Mouse (Mus musculus) embryonic facial prominence, embryonic 14.5 days (tissue): ENCODE measurements around the gene Ifna15. TPM values are rescaled to one million over a fixed set of nuclear protein-coding genes. Genes with fewer than 3 reads are reported as not detected.

Experiments
- ATAC-seq: fragments of 200-750 bp; cut with Nextera tagmentation; 2 replicates; pipeline ENCODE4 v1.8.0; 2017; ENCODE audit warnings: low read depth, moderate number of reproducible peaks, moderate TSS enrichment
- DNase-seq: peaks from one replicate; pipeline ENCODE4 v3.0.0-alpha.2; 2015; ENCODE audit warnings: low spot score
- H3K27ac ChIP-seq: fragments of 300-500 bp; sonication (generic); replicated peaks from 2 replicates; pipeline ENCODE4 v1.5.1; 2014; ENCODE audit warnings: low read depth, mild to moderate bottlenecking, low read length, moderate library complexity
- H3K27me3 ChIP-seq: fragments of 300-500 bp; sonication (generic); replicated peaks from 2 replicates; pipeline ENCODE4 v1.6.1; 2014; ENCODE audit warnings: low read length; ENCODE audit not compliant: control insufficient read depth, insufficient read depth
- H3K36me3 ChIP-seq: fragments of 300-500 bp; sonication (generic); 2 replicates; pipeline ENCODE4 v1.6.1; 2014; ENCODE audit warnings: low read length, mixed read lengths; ENCODE audit not compliant: control insufficient read depth, insufficient read depth
- H3K4me1 ChIP-seq: fragments of 300-500 bp; sonication (generic); 2 replicates; pipeline ENCODE4 v1.6.1; 2014; ENCODE audit warnings: antibody characterized with exemption, low read length; ENCODE audit not compliant: control insufficient read depth, insufficient read depth
- H3K4me2 ChIP-seq: fragments of 300-500 bp; sonication (generic); 2 replicates; pipeline ENCODE4 v1.6.1; 2014; ENCODE audit warnings: low read depth, mild to moderate bottlenecking, low read length, moderate library complexity, mixed read lengths
- H3K4me3 ChIP-seq: fragments of 300-500 bp; sonication (generic); 2 replicates; pipeline ENCODE4 v1.5.1; 2014; ENCODE audit warnings: low read depth, mild to moderate bottlenecking, low read length
- H3K9ac ChIP-seq: fragments of 300-500 bp; sonication (generic); 2 replicates; pipeline ENCODE4 v1.6.1; 2014; ENCODE audit warnings: low read depth, mild to moderate bottlenecking, low read length, moderate library complexity, mixed read lengths
- H3K9me3 ChIP-seq: fragments of 300-500 bp; sonication (generic); 2 replicates; pipeline ENCODE4 v1.6.1; 2016; ENCODE audit warnings: low read length; ENCODE audit not compliant: control insufficient read depth
- WGBS: fragments of 180-500 bp; shearing (Covaris S2); extraction: QIAGEN DNeasy Blood & Tissue Kit; methylation state at CpG from one replicate; pipeline ENCODE4 v1.1.7; 2014; 5-methylcytosine and 5-hydroxymethylcytosine counted together
- polyA plus RNA-seq: library from polyadenylated mRNA; unstranded; fragments of >200 nt; fragmentation: Nextera tagmentation; extraction: Ambion mirVana; gene quantifications from 2 replicates; pipeline ENCODE4 v1.2.1, GENCODE M21; 2014

The Ifna15 gene
- polyA plus RNA-seq, 1 experiment from 2014 or later = not detected

- no peak for ATAC-seq
Observed at GRCm38 (mm10) chr4:88537328-88537727, 20.7 kb downstream of the Ifna15 start.

GRCm38 (mm10) chr4:88536640-88537039 lies 21.4 kb downstream of the Ifna15 start:
- Histone ChIP-seq H3K27ac (no peak overlapping the region), H3K4me2 (no peak overlapping the region), H3K4me1 (no peaks in the 10 kb centered on the region), H3K36me3 (no peaks in the 10 kb centered on the region), H3K9me3 (no peaks in the 10 kb centered on the region), H3K27me3 (no peaks in the 10 kb centered on the region), H3K9ac (no peak overlapping the region), H3K4me3 (no peak overlapping the region)
- peak; percentile 46 for DNase-seq
- 0 out of 2 replicates have a peak, but pooled peaks have one; percentile 50 for ATAC-seq
- 62% methylated on average over 7 of the region's 7 CpGs for WGBS

More at GRCm38 (mm10) chr4:88537328-88537727, 20.7 kb downstream of the Ifna15 start:
- Histone ChIP-seq H3K9ac (no peak overlapping the region), H3K4me1 (no peaks in the 10 kb centered on the region), H3K36me3 (no peaks in the 10 kb centered on the region), H3K9me3 (no peaks in the 10 kb centered on the region), H3K4me3 (no peak overlapping the region), H3K4me2 (no peak overlapping the region), H3K27ac (no peak overlapping the region), H3K27me3 (no peaks in the 10 kb centered on the region)
- peak; percentile 50 for DNase-seq
- 79% methylated on average over 12 of the region's 12 CpGs for WGBS

- Histone ChIP-seq H3K27me3 (no peaks in the 10 kb centered on the region), H3K9me3 (no peaks in the 10 kb centered on the region), H3K4me3 (no peak overlapping the region), H3K4me2 (no peak overlapping the region), H3K27ac (no peak overlapping the region), H3K4me1 (no peaks in the 10 kb centered on the region), H3K36me3 (no peaks in the 10 kb centered on the region), H3K9ac (no peak overlapping the region)
- no peak for ATAC-seq
- WGBS = 69% methylated on average over 1 of the region's 1 CpGs
- DNase-seq = no peak
Observed at GRCm38 (mm10) chr4:88535742-88536141, 22.3 kb downstream of the Ifna15 start.

- H3K9ac ChIP-seq = no peak overlapping the region
- no peak overlapping the region for H3K27ac ChIP-seq
- DNase-seq = no peak
- no peak for ATAC-seq
- H3K4me2 ChIP-seq = no peak overlapping the region
- H3K36me3 ChIP-seq = no peaks in the 10 kb centered on the region
- no peak overlapping the region for H3K4me3 ChIP-seq
- no peaks in the 10 kb centered on the region for H3K27me3 ChIP-seq
- H3K9me3 ChIP-seq = no peaks in the 10 kb centered on the region
- 79% methylated on average over 1 of the region's 1 CpGs for WGBS
- no peaks in the 10 kb centered on the region for H3K4me1 ChIP-seq
Observed at GRCm38 (mm10) chr4:88534903-88535302, 23.1 kb downstream of the Ifna15 start.

- ATAC-seq (no peak), DNase-seq (no peak)
- H3K36me3 ChIP-seq = no peaks in the 10 kb centered on the region
- 92% methylated on average over 2 of the region's 2 CpGs for WGBS
- H3K9ac ChIP-seq = no peak overlapping the region
- H3K27me3 ChIP-seq = no peaks in the 10 kb centered on the region
- no peak overlapping the region for H3K4me3 ChIP-seq
- H3K27ac ChIP-seq = no peak overlapping the region
- no peaks in the 10 kb centered on the region for H3K4me1 ChIP-seq
- no peak overlapping the region for H3K4me2 ChIP-seq
- no peaks in the 10 kb centered on the region for H3K9me3 ChIP-seq
Observed at GRCm38 (mm10) chr4:88533499-88533898, 24.5 kb downstream of the Ifna15 start.

- H3K9ac ChIP-seq = no peak overlapping the region
- 76% methylated on average over 2 of the region's 2 CpGs for WGBS
- no peak for ATAC-seq
Observed at GRCm38 (mm10) chr4:88530892-88531291, 27.2 kb downstream of the Ifna15 start.

GRCm38 (mm10) chr4:88530271-88530670 lies 27.8 kb downstream of the Ifna15 start:
- WGBS = 60% methylated on average over 4 of the region's 4 CpGs
- Histone ChIP-seq H3K27ac (no peak overlapping the region), H3K4me2 (no peak overlapping the region)

More at GRCm38 (mm10) chr4:88530892-88531291, 27.2 kb downstream of the Ifna15 start:
- Histone ChIP-seq H3K27me3 (no peaks in the 10 kb centered on the region), H3K9me3 (no peaks in the 10 kb centered on the region), H3K4me1 (no peaks in the 10 kb centered on the region), H3K36me3 (no peaks in the 10 kb centered on the region), H3K27ac (no peak overlapping the region), H3K4me3 (no peak overlapping the region), H3K4me2 (no peak overlapping the region)
- DNase-seq = no peak

GRCm38 (mm10) chr4:88526379-88527049 lies 31.5 kb downstream of the Ifna15 start:
- Histone ChIP-seq H3K4me3 (no peak overlapping the region), H3K9ac (no peak overlapping the region), H3K9me3 (no peaks in the 10 kb centered on the region), H3K27ac (no peak overlapping the region), H3K27me3 (no peaks in the 10 kb centered on the region), H3K4me2 (no peak overlapping the region), H3K4me1 (no peaks in the 10 kb centered on the region), H3K36me3 (no peaks in the 10 kb centered on the region)
- 82% methylated on average over 5 of the region's 5 CpGs for WGBS
- ATAC-seq (no peak), DNase-seq (no peak)

More at GRCm38 (mm10) chr4:88530271-88530670, 27.8 kb downstream of the Ifna15 start:
- no peak for DNase-seq
- Histone ChIP-seq H3K4me3 (no peak overlapping the region), H3K36me3 (no peaks in the 10 kb centered on the region), H3K9ac (no peak overlapping the region), H3K4me1 (no peaks in the 10 kb centered on the region), H3K9me3 (no peaks in the 10 kb centered on the region), H3K27me3 (no peaks in the 10 kb centered on the region)
- no peak for ATAC-seq

GRCm38 (mm10) chr4:88525393-88525792 lies 32.7 kb downstream of the Ifna15 start:
- no peak overlapping the region for H3K4me3 ChIP-seq
- no peaks in the 10 kb centered on the region for H3K9me3 ChIP-seq
- no peak for DNase-seq
- no peaks in the 10 kb centered on the region for H3K27me3 ChIP-seq
- H3K9ac ChIP-seq = no peak overlapping the region
- no peaks in the 10 kb centered on the region for H3K36me3 ChIP-seq
- no peak for ATAC-seq
- H3K4me2 ChIP-seq = no peak overlapping the region
- H3K27ac ChIP-seq = no peak overlapping the region
- no peaks in the 10 kb centered on the region for H3K4me1 ChIP-seq
- 79% methylated on average over 3 of the region's 3 CpGs for whole genome bisulfite sequencing
